9 mouse cellular contexts compared by ENCODE assay signal in genomic region chr11:59569306-59569705, GRCm38 (mm10). TPM values are rescaled to one million over a fixed set of nuclear protein-coding genes. Genes with fewer than 3 reads are reported as not detected.
A peak's percentile ranks its signal among the peaks of the same experiment; 100 is the strongest.
DNase-seq lines count a peak whose midpoint lies in the region; ATAC-seq and TF ChIP-seq lines count a peak whose summit lies in the region.
"Had no signal": no experiment of that assay in that cellular context is flagged by ENCODE, and none has a peak within 500 bp of the region (broad histone marks: within the 10 kb centered on the region; RNA-seq: fewer than 3 reads in every experiment).

No protein-coding gene starts in this region.

- no peaks in the 10 kb centered on the region for H3K4me1 ChIP-seq in cerebellum, adult 2 months (ENCODE audit: control insufficient read depth, insufficient read depth, low read length)
- H3K4me1 ChIP-seq in liver, embryonic 14.5 days (replicated peaks; ENCODE audit: control insufficient read depth in 2 of 2, insufficient read depth in 2 of 2, low read length in 1 of 2), result no peaks in the 10 kb centered on the region
- no peaks in the 10 kb centered on the region for H3K4me1 ChIP-seq in limb, embryonic 10.5 days
- H3K4me1 ChIP-seq in hindbrain, embryonic 14.5 days (replicated peaks; ENCODE audit: control insufficient read depth, insufficient read depth, low read length), result no peaks in the 10 kb centered on the region
- H3K4me1 ChIP-seq: forebrain, embryonic 12.5 days had no signal

- H3K9me3 ChIP-seq in liver, embryonic 14.5 days (ENCODE audit: control insufficient read depth, low read length), result no peaks in the 10 kb centered on the region
- H3K9me3 ChIP-seq in limb, embryonic 10.5 days (replicated peaks), result no peaks in the 10 kb centered on the region
- H3K9me3 ChIP-seq in hindbrain, embryonic 14.5 days (ENCODE audit: control insufficient read depth, low read length), result no peaks in the 10 kb centered on the region
- H3K9me3 ChIP-seq: forebrain, embryonic 12.5 days had no signal

- H3K27ac ChIP-seq in cerebellum, adult 2 months (ENCODE audit: insufficient read depth, low read length), result no peak overlapping the region
- H3K27ac ChIP-seq in liver, embryonic 14.5 days, result no peak overlapping the region
- no peak overlapping the region for H3K27ac ChIP-seq in limb, embryonic 10.5 days
- no peak overlapping the region for H3K27ac ChIP-seq in hindbrain, embryonic 14.5 days
- H3K27ac ChIP-seq: forebrain, embryonic 12.5 days had no signal

- H3K4me2 ChIP-seq in liver, embryonic 14.5 days (ENCODE audit: low read depth), result no peak overlapping the region
- no peak overlapping the region for H3K4me2 ChIP-seq in hindbrain, embryonic 14.5 days (replicated peaks)
- H3K4me2 ChIP-seq: forebrain, embryonic 12.5 days had no signal

- no peak for TF ChIP-seq EP300 in liver, embryonic 14.5 days (IDR thresholded peaks at IDR 0.05; ENCODE audit: low read depth)

- TF ChIP-seq POLR2A in cerebellum, adult 2 months (IDR thresholded peaks at IDR 0.05; ENCODE audit: borderline replicate concordance, insufficient read depth, low read length), result no peak

- no peaks in the 10 kb centered on the region for H3K36me3 ChIP-seq in liver, embryonic 14.5 days (replicated peaks; ENCODE audit: control insufficient read depth, insufficient read depth, low read depth)
- no peaks in the 10 kb centered on the region for H3K36me3 ChIP-seq in limb, embryonic 10.5 days
- no peaks in the 10 kb centered on the region for H3K36me3 ChIP-seq in hindbrain, embryonic 14.5 days (replicated peaks; ENCODE audit: control insufficient read depth, insufficient read depth)
- H3K36me3 ChIP-seq: forebrain, embryonic 12.5 days had no signal

- DNase-seq in cerebellum, adult 2 months, result peak in 1 of 2 experiments; percentile 18
- DNase-seq in cerebellum, adult 11-12 months, result no peak
- DNase-seq in liver, embryonic 14.5 days (ENCODE audit: low read depth in 3 of 3, low spot score in 3 of 3), result no peak
- DNase-seq in liver (no peak), adipocyte (ENCODE audit: low spot score) (peak; percentile 50)
- peak; percentile 34 for DNase-seq in mesoderm, embryonic 11.5 days (ENCODE audit: low read depth, low spot score)
- no peak for DNase-seq in limb, embryonic 10.5 days (ENCODE audit: low spot score)
- DNase-seq in hindbrain, embryonic 14.5 days (ENCODE audit: low spot score), result no peak

- H3K9ac ChIP-seq in liver, embryonic 14.5 days (replicated peaks), result no peak overlapping the region
- no peak overlapping the region for H3K9ac ChIP-seq in hindbrain, embryonic 14.5 days
- H3K9ac ChIP-seq: forebrain, embryonic 12.5 days had no signal

- H3K4me3 ChIP-seq in cerebellum, adult 2 months (replicated peaks; ENCODE audit: insufficient read depth, low read depth, low read length), result no peak overlapping the region
- H3K4me3 ChIP-seq in liver, embryonic 14.5 days (ENCODE audit: insufficient read depth in 1 of 2, low read depth in 2 of 2, low read length in 2 of 2), result no peak overlapping the region
- no peak overlapping the region for H3K4me3 ChIP-seq in limb, embryonic 10.5 days
- no peak overlapping the region for H3K4me3 ChIP-seq in hindbrain, embryonic 14.5 days (replicated peaks; ENCODE audit: low read length)
- H3K4me3 ChIP-seq: forebrain, embryonic 12.5 days had no signal

- TF ChIP-seq CTCF in cerebellum, adult 2 months (IDR thresholded peaks at IDR 0.05; ENCODE audit: borderline replicate concordance, insufficient read depth, low read depth, low read length), result peak; percentile 69; the same call in 1 of the 2 replicates
- peak; percentile 64 for TF ChIP-seq CTCF in liver, embryonic 14.5 days (IDR thresholded peaks at IDR 0.05; ENCODE audit: low read depth)

- 59% methylated on average over 3 of the region's 3 CpGs for WGBS in cerebellum, adult 2 months
- 33% methylated on average over 3 of the region's 3 CpGs for WGBS in liver, embryonic 14.5 days (ENCODE audit: insufficient replicate concordance)
- WGBS in limb, embryonic 10.5 days, result 66% methylated on average over 3 of the region's 3 CpGs
- 60% methylated on average over 3 of the region's 3 CpGs for WGBS in hindbrain, embryonic 14.5 days

- H3K27me3 ChIP-seq in cerebellum, adult 2 months (ENCODE audit: control insufficient read depth, insufficient read depth, low read length), result no peaks in the 10 kb centered on the region
- no peaks in the 10 kb centered on the region; the same call in 1 of the 2 replicates for H3K27me3 ChIP-seq in liver, embryonic 14.5 days (ENCODE audit: control insufficient read depth, insufficient read depth, low read length)
- peaks cover 17% of the 10 kb centered on the region for H3K27me3 ChIP-seq in limb, embryonic 10.5 days (ENCODE audit: low read depth, poor library complexity, severe bottlenecking)
- H3K27me3 ChIP-seq in hindbrain, embryonic 14.5 days (ENCODE audit: control insufficient read depth, insufficient read depth, low read length), result no peaks in the 10 kb centered on the region

- no peak for ATAC-seq in liver, embryonic 14.5 days (ENCODE audit: insufficient read depth)
- ATAC-seq in hindbrain, embryonic 14.5 days (ENCODE audit: low FRiP score), result no peak

RNA-seq across cellular contexts. Expression of gene Olfr222, which starts 6.7 kb away (rescaled TPM):
- not detected in 2 replicates for polyA plus RNA-seq in cerebellum, adult 2 months (2012; rRNA removed)
- not detected in 2 replicates for polyA plus RNA-seq in liver, embryonic 14.5 days (2012; rRNA removed)
- not detected in 2 replicates for polyA plus RNA-seq in liver, embryonic 14.5 days (2014; fragmentation: Nextera tagmentation; extraction: Ambion mirVana)
- not detected in 2 replicates for polyA plus RNA-seq in limb, embryonic 10.5 days (2016; fragmentation: Nextera tagmentation; extraction: Ambion mirVana)
- polyA plus RNA-seq in hindbrain, embryonic 14.5 days (2014; fragmentation: Nextera tagmentation; extraction: Ambion mirVana), result not detected in 2 replicates
- polyA plus RNA-seq: forebrain, embryonic 12.5 days had no signal

RNA-seq across cellular contexts. Expression of gene Olfr223, which starts 23.8 kb away (rescaled TPM):
- polyA plus RNA-seq in cerebellum, adult 2 months (2012; rRNA removed), result not detected in 2 replicates
- not detected in 2 replicates for polyA plus RNA-seq in liver, embryonic 14.5 days (2012; rRNA removed)
- polyA plus RNA-seq in liver, embryonic 14.5 days (2014; fragmentation: Nextera tagmentation; extraction: Ambion mirVana), result not detected in 2 replicates
- not detected in 2 replicates for polyA plus RNA-seq in limb, embryonic 10.5 days (2016; fragmentation: Nextera tagmentation; extraction: Ambion mirVana)
- not detected in 2 replicates for polyA plus RNA-seq in hindbrain, embryonic 14.5 days (2014; fragmentation: Nextera tagmentation; extraction: Ambion mirVana)
- polyA plus RNA-seq: forebrain, embryonic 12.5 days had no signal

RNA-seq across cellular contexts. Expression of gene Nlrp3, which starts 27.9 kb away (rescaled TPM):
- polyA plus RNA-seq in cerebellum, adult 2 months (2012; rRNA removed), result 0.26 and 0.73 TPM in 2 replicates
- 0.42 and 0.54 TPM in 2 replicates for polyA plus RNA-seq in liver, embryonic 14.5 days (2012; rRNA removed)
- 0.25 and 0.39 TPM in 2 replicates for polyA plus RNA-seq in liver, embryonic 14.5 days (2014; fragmentation: Nextera tagmentation; extraction: Ambion mirVana)
- polyA plus RNA-seq in limb, embryonic 10.5 days (2016; fragmentation: Nextera tagmentation; extraction: Ambion mirVana), result not detected in 2 replicates
- 0.10 and 0.11 TPM in 2 replicates for polyA plus RNA-seq in hindbrain, embryonic 14.5 days (2014; fragmentation: Nextera tagmentation; extraction: Ambion mirVana)
- polyA plus RNA-seq: forebrain, embryonic 12.5 days had no signal

RNA-seq across cellular contexts. Expression of gene Zkscan17, which starts 42.8 kb away (rescaled TPM):
- polyA plus RNA-seq in cerebellum, adult 2 months (2012; rRNA removed), result 12.4 and 13.1 TPM in 2 replicates
- polyA plus RNA-seq in liver, embryonic 14.5 days (2012; rRNA removed), result 2.1 and 2.3 TPM in 2 replicates
- 2.9 and 3.4 TPM in 2 replicates for polyA plus RNA-seq in liver, embryonic 14.5 days (2014; fragmentation: Nextera tagmentation; extraction: Ambion mirVana)
- polyA plus RNA-seq in limb, embryonic 10.5 days (2016; fragmentation: Nextera tagmentation; extraction: Ambion mirVana), result 45.2 and 46.1 TPM in 2 replicates
- 12.3 and 13.7 TPM in 2 replicates for polyA plus RNA-seq in hindbrain, embryonic 14.5 days (2014; fragmentation: Nextera tagmentation; extraction: Ambion mirVana)

Comparison
In these comparisons a context has a peak if more than half of its experiments do, and no peak if none do; other contexts are left out.
1. DNase-seq: peak in adipocyte (single experiment) and mesoderm, embryonic 11.5 days (single experiment); none in cerebellum, adult 11-12 months (single experiment), liver, embryonic 14.5 days (0 of 3), liver (single experiment), limb, embryonic 10.5 days (single experiment) and hindbrain, embryonic 14.5 days (single experiment).